Mouse (Mus musculus) thymus, adult 2 months (tissue): ENCODE data around the gene Pdlim7.

Experiments
- CTCF ChIP-seq: fragments of 200-500 bp; IDR thresholded peaks from 2 replicates; pipeline ENCODE4 v1.5.1; 2012; ENCODE audit warnings: mild to moderate bottlenecking, control low read depth, low read length, moderate library complexity, borderline replicate concordance; ENCODE audit not compliant: control insufficient read depth, poor library complexity, insufficient read depth; ENCODE audit errors: extremely low read depth
- POLR2A ChIP-seq: fragments of 200-500 bp; IDR thresholded peaks from 2 replicates; pipeline ENCODE4 v1.6.1; 2012; ENCODE audit warnings: mild to moderate bottlenecking, low read length, control low read depth, moderate library complexity; ENCODE audit not compliant: control insufficient read depth, poor library complexity, insufficient read depth; ENCODE audit errors: extremely low read depth

DNA sequence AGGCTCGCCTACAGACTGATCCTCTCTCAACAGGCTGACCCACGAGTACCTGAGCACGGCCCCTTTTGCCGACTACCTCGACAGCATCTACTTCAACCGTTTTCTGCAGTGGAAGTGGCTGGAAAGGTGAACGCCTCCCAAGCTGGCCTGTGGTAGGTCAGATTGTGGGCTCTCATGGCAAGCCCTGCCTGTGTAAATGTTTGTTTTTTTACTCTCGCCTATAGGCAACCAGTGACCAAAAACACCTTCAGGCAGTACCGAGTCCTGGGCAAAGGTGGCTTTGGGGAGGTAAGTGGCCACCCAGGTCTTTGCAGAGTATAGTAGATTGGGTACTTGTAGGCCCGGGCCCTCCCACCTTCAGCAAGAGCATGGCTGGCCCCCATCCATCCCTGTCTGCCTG lies 62.2 kb downstream of the Pdlim7 start:
- TF ChIP-seq POLR2A (no peak), CTCF (no peak)
